In genomic region chr12:99417885-99418284, GRCm38 (mm10) we compare ENCODE assay signal across 20 mouse cellular contexts.
A peak's percentile ranks its signal among the peaks of the same experiment; 100 is the strongest.
DNase-seq lines count a peak whose midpoint lies in the region; TF ChIP-seq lines count a peak whose summit lies in the region.
"Had no signal": no experiment of that assay in that cellular context is flagged by ENCODE, and none has a peak within 500 bp of the region (broad histone marks: within the 10 kb centered on the region; RNA-seq: fewer than 3 reads in every experiment).

No protein-coding gene starts in this region.

- intact Hi-C loops in gastrocnemius, adult 2 months (cut with DNase I) = no loop called here
- intact Hi-C loops in gastrocnemius, postnatal 14 days (cut with DNase I; ENCODE audit: low total_unique reads) = no loop called here

- TF ChIP-seq CTCF in gastrocnemius, adult 2 months (IDR thresholded peaks at IDR 0.05) = no peak

- DNase-seq in gastrocnemius, adult 2 months = no peak
- no peak for DNase-seq in gastrocnemius, postnatal 14 days
- DNase-seq in frontal cortex, adult 2 months (ENCODE audit: extremely low spot score in 1 of 2, low spot score in 1 of 2) = peak; percentile 26 to 65
- DNase-seq in layer of hippocampus, postnatal 36 days = peak; percentile 41 to 44
- DNase-seq in right cerebral cortex, postnatal 25 days = peak; percentile 18
- no peak for DNase-seq in adrenal gland, postnatal 10 days
- no peak for DNase-seq in cerebellum, adult 11 months
- DNase-seq in heart, adult 18-20 months = no peak
- DNase-seq: cerebellum, postnatal 36 days; gastrocnemius, postnatal 25 days; heart, postnatal 14 days; kidney, adult 18-20 months; kidney, postnatal 10 days; liver, embryonic 13.5 days; thymus, postnatal 4 days had no signal

- 0 out of 2 replicates have a peak overlapping the region, but pooled peaks have one; percentile 2 for H3K27ac ChIP-seq in gastrocnemius, adult 2 months
- H3K27ac ChIP-seq: forebrain, embryonic 15.5 days; hindbrain, embryonic 15.5 days; limb, embryonic 10.5 days; liver, embryonic 13.5 days; midbrain, embryonic 13.5 days had no signal

- no peak overlapping the region for H3K4me3 ChIP-seq in gastrocnemius, adult 2 months
- H3K4me3 ChIP-seq: erythroblast, embryonic 14.5 days; forebrain, embryonic 15.5 days; hindbrain, embryonic 15.5 days; limb, embryonic 10.5 days; liver, embryonic 13.5 days; midbrain, embryonic 13.5 days had no signal

Comparison
In these comparisons a context has a peak if more than half of its experiments do, and no peak if none do; other contexts are left out.
1. DNase-seq: peak in frontal cortex, adult 2 months (2 of 2), layer of hippocampus, postnatal 36 days (2 of 2) and right cerebral cortex, postnatal 25 days (single experiment); none in gastrocnemius, adult 2 months (single experiment), gastrocnemius, postnatal 14 days (single experiment), adrenal gland, postnatal 10 days (single experiment), cerebellum, adult 11 months (single experiment) and heart, adult 18-20 months (0 of 2).